Mouse (Mus musculus) naive thymus-derived CD4-positive, alpha-beta T cell, adult 2 months (primary cell): ENCODE results near the gene Fiz1.
A peak's percentile ranks its signal among the peaks of the same experiment; 100 is the strongest.

Experiments
- DNase-seq: peaks from one replicate; pipeline ENCODE4 v3.0.0-alpha.2; 2011; ENCODE audit warnings: low read depth

Gene Fiz1

GRCm38 (mm10) chr7:4999876-5000275 is 14.6 kb downstream of the Fiz1 start:
- DNase-seq: peak; percentile 60

GRCm38 (mm10) chr7:4996934-4997333 is 17.6 kb downstream of the Fiz1 start:
- no peak for DNase-seq

GRCm38 (mm10) chr7:4996003-4996895 is 18.2 kb downstream of the Fiz1 start, which contains the start of gene Zfp579:
TSS of gene Zfp579 (minus strand) at chr7:4996158.
- DNase-seq: peak; percentile 86

- peak; percentile 16 for DNase-seq
These were observed 19.1 kb downstream of the Fiz1 start for GRCm38 (mm10) chr7:4995268-4996002.

GRCm38 (mm10) chr7:4993999-4994788 is 20.3 kb downstream of the Fiz1 start:
- no peak for DNase-seq

GRCm38 (mm10) chr7:4993347-4993998 is 21.0 kb downstream of the Fiz1 start:
- DNase-seq: no peak

GRCm38 (mm10) chr7:4988250-4988649 is 26.2 kb downstream of the Fiz1 start:
- no peak for DNase-seq

- no peak for DNase-seq
These were observed 37.7 kb downstream of the Fiz1 start for GRCm38 (mm10) chr7:4976832-4977231.

- no peak for DNase-seq
These were observed 39.0 kb downstream of the Fiz1 start for GRCm38 (mm10) chr7:4975455-4975854.

GRCm38 (mm10) chr7:4972321-4973047 is 42.0 kb downstream of the Fiz1 start:
- no peak for DNase-seq

GRCm38 (mm10) chr7:4971710-4972109 is 42.8 kb downstream of the Fiz1 start:
- no peak for DNase-seq

GRCm38 (mm10) chr7:4971068-4971467 is 43.4 kb downstream of the Fiz1 start, which contains the start of gene Sbk3:
TSS of gene Sbk3 (minus strand) at chr7:4971168.
- no peak for DNase-seq

GRCm38 (mm10) chr7:4964988-4965387 is 49.5 kb downstream of the Fiz1 start:
- DNase-seq: no peak

GRCm38 (mm10) chr7:4964272-4964671 is 50.2 kb downstream of the Fiz1 start, which contains the start of gene Sbk2:
TSS of gene Sbk2 (minus strand) at chr7:4964406.
- DNase-seq: peak; percentile 91

GRCm38 (mm10) chr7:4963527-4963926 is 51.0 kb downstream of the Fiz1 start:
- no peak for DNase-seq

GRCm38 (mm10) chr7:4957361-4957760 is 57.1 kb downstream of the Fiz1 start:
- no peak for DNase-seq
